Mouse (Mus musculus) CH12.LX (cell line): ENCODE data around the gene Mettl27. TPM values are rescaled to one million over a fixed set of nuclear protein-coding genes. Genes with fewer than 3 reads are reported as not detected.

ENCODE experiments used
- DNase-seq: peaks from one replicate; pipeline ENCODE4 v3.0.0-alpha.2; 2013; ENCODE audit errors: extremely low read depth
- H3K27ac ChIP-seq: 2 replicates; pipeline ENCODE4 v1.5.1; 2012; ENCODE audit warnings: low read depth, mild to moderate bottlenecking, control low read depth, moderate library complexity; ENCODE audit not compliant: insufficient read depth
- H3K27me3 ChIP-seq: replicated peaks from 2 replicates; pipeline ENCODE3; 2012; ENCODE audit warnings: inconsistent platforms
- H3K36me3 ChIP-seq, 2 experiments: replicated peaks in 1 of 2; 2 replicates each; pipeline versions ENCODE3 to v1.6.1; 2012; ENCODE audit warnings: inconsistent platforms in 1 of 2, low read length in 1 of 2, mild to moderate bottlenecking in 1 of 2, mixed read lengths in 1 of 2, moderate library complexity in 1 of 2; ENCODE audit not compliant: control insufficient read depth in 1 of 2, insufficient read depth in 1 of 2
- H3K4me1 ChIP-seq, 2 experiments: 2 replicates each; pipeline ENCODE4 v1.6.1; 2012; ENCODE audit warnings: inconsistent platforms in 1 of 2, moderate library complexity in 1 of 2; ENCODE audit not compliant: insufficient read depth in 2 of 2, control insufficient read depth in 1 of 2
- H3K4me2 ChIP-seq: 2 replicates; pipeline ENCODE4 v1.6.1; 2012; ENCODE audit warnings: low read depth, mild to moderate bottlenecking, control low read depth; ENCODE audit not compliant: poor library complexity, insufficient read depth, severe bottlenecking
- H3K4me3 ChIP-seq, 3 experiments: fragments of 150-350 bp in 1 of 3; sonication (generic) in 1 of 3; replicated peaks in 1 of 3; 2 replicates each; pipeline versions ENCODE3 to v1.5.1; 2011 to 2012; ENCODE audit warnings: low read depth in 2 of 3, low read length in 2 of 3, mild to moderate bottlenecking in 2 of 3, moderate library complexity in 2 of 3, control low read depth in 1 of 3, improper control_type of control experiment in 1 of 3, inconsistent platforms in 1 of 3, mixed read lengths in 1 of 3; ENCODE audit not compliant: poor library complexity in 1 of 3
- H3K79me2 ChIP-seq: replicated peaks from 2 replicates; pipeline ENCODE4 v1.6.1; 2012; ENCODE audit warnings: mild to moderate bottlenecking, moderate library complexity; ENCODE audit not compliant: control insufficient read depth, poor library complexity, insufficient read depth, severe bottlenecking; ENCODE audit errors: extremely low read depth
- H3K9ac ChIP-seq: 2 replicates; pipeline ENCODE4 v1.6.1; 2012; ENCODE audit warnings: low read depth, mild to moderate bottlenecking, control low read depth, moderate library complexity; ENCODE audit not compliant: insufficient read depth
- H3K9me3 ChIP-seq: replicated peaks from 2 replicates; pipeline ENCODE3; 2012; ENCODE audit warnings: low read length, inconsistent platforms, mixed read lengths
- BHLHE40 ChIP-seq: IDR thresholded peaks from 2 replicates; pipeline ENCODE4 v1.6.1; 2011; ENCODE audit warnings: mild to moderate bottlenecking, low read depth, low read length, improper control_type of control experiment
- CHD2 ChIP-seq: IDR thresholded peaks from 2 replicates; pipeline ENCODE4 v1.6.1; 2011; ENCODE audit warnings: low read length, improper control_type of control experiment
- E2F4 ChIP-seq: IDR thresholded peaks from 2 replicates; pipeline ENCODE4 v1.6.1; 2011; ENCODE audit warnings: low read depth, low read length, improper control_type of control experiment; ENCODE audit not compliant: insufficient replicate concordance
- EP300 ChIP-seq: IDR thresholded peaks from 2 replicates; pipeline ENCODE4 v1.6.1; 2011; ENCODE audit warnings: low read length, improper control_type of control experiment
- ETS1 ChIP-seq: conservative IDR thresholded peaks from 2 replicates; pipeline ENCODE4 v1.6.1; 2012; ENCODE audit warnings: low read depth, mild to moderate bottlenecking, inconsistent platforms, low read length, improper control_type of control experiment, moderate library complexity
- GABPA ChIP-seq: IDR thresholded peaks from 2 replicates; pipeline ENCODE4 v1.6.1; 2012; ENCODE audit warnings: low read depth, low read length, improper control_type of control experiment, inconsistent platforms; ENCODE audit not compliant: insufficient replicate concordance
- HCFC1 ChIP-seq: IDR thresholded peaks from 2 replicates; pipeline ENCODE4 v1.6.1; 2012; ENCODE audit warnings: low read depth, mild to moderate bottlenecking, inconsistent platforms, low read length, improper control_type of control experiment
- IRF4 ChIP-seq: IDR thresholded peaks from 2 replicates; pipeline ENCODE4 v1.6.1; 2014; ENCODE audit warnings: low read depth, mild to moderate bottlenecking, inconsistent platforms, low read length, improper control_type of control experiment
- JUN ChIP-seq: IDR thresholded peaks from 2 replicates; pipeline ENCODE4 v1.6.1; 2011; ENCODE audit warnings: low read depth, mild to moderate bottlenecking, low read length, improper control_type of control experiment, moderate library complexity; ENCODE audit not compliant: insufficient read depth
- JUND ChIP-seq: conservative IDR thresholded peaks from 2 replicates; pipeline ENCODE4 v1.6.1; 2011; ENCODE audit warnings: low read depth, low read length, improper control_type of control experiment
- MAFK ChIP-seq: IDR thresholded peaks from 2 replicates; pipeline ENCODE4 v1.6.1; 2011; ENCODE audit warnings: low read length, improper control_type of control experiment; ENCODE audit not compliant: insufficient replicate concordance
- MAX ChIP-seq: IDR thresholded peaks from 2 replicates; pipeline ENCODE4 v1.6.1; 2011; ENCODE audit warnings: low read length, improper control_type of control experiment
- MAZ ChIP-seq: IDR thresholded peaks from 2 replicates; pipeline ENCODE4 v1.6.1; 2012; ENCODE audit warnings: low read depth, mild to moderate bottlenecking, inconsistent platforms, low read length, improper control_type of control experiment, moderate library complexity
- MXI1 ChIP-seq: IDR thresholded peaks from 2 replicates; pipeline ENCODE4 v1.6.1; 2011; ENCODE audit warnings: mild to moderate bottlenecking, low read depth, low read length, improper control_type of control experiment
- PAX5 ChIP-seq: IDR thresholded peaks from 2 replicates; pipeline ENCODE4 v1.6.1; 2012; ENCODE audit warnings: low read length, inconsistent platforms, mixed read lengths
- POLR2A ChIP-seq: IDR thresholded peaks from 2 replicates; pipeline ENCODE4 v1.6.1; 2011; ENCODE audit warnings: low read depth, mild to moderate bottlenecking, improper control_type of control experiment, low read length
- SMC3 ChIP-seq: IDR thresholded peaks from 2 replicates; pipeline ENCODE4 v1.6.1; 2011; ENCODE audit warnings: low read depth, low read length, improper control_type of control experiment
- TBP ChIP-seq: conservative IDR thresholded peaks from 2 replicates; pipeline ENCODE4 v1.6.1; 2011; ENCODE audit warnings: low read depth, low read length, improper control_type of control experiment
- UBTF ChIP-seq: IDR thresholded peaks from 2 replicates; pipeline ENCODE4 v1.6.1; 2012; ENCODE audit warnings: low read depth, mild to moderate bottlenecking, inconsistent platforms, low read length, improper control_type of control experiment, moderate library complexity
- USF1 ChIP-seq: IDR thresholded peaks from 2 replicates; pipeline ENCODE4 v1.6.1; 2014; ENCODE audit warnings: low read depth, mild to moderate bottlenecking, inconsistent platforms, low read length, improper control_type of control experiment
- USF2 ChIP-seq: conservative IDR thresholded peaks from 2 replicates; pipeline ENCODE4 v1.6.1; 2011; ENCODE audit warnings: low read depth, low read length, improper control_type of control experiment
- ZC3H11A ChIP-seq: IDR thresholded peaks from 2 replicates; pipeline ENCODE4 v1.6.1; 2012; ENCODE audit warnings: low read depth, mild to moderate bottlenecking, inconsistent platforms, low read length, improper control_type of control experiment
- ZMIZ1 ChIP-seq: IDR thresholded peaks from 2 replicates; pipeline ENCODE4 v1.6.1; 2012; ENCODE audit warnings: low read depth, mild to moderate bottlenecking, inconsistent platforms, low read length, improper control_type of control experiment
- dilution Hi-C: fragments of 300-500 bp; cut with MboI; formaldehyde crosslinking; loops from 2 replicates; pipeline ENCODE4 v1.14.3; 2020; ENCODE audit warnings: low sequenced_read_pairs; ENCODE audit not compliant: extremely low pct_unique_long_range_greater_than_20kb, extremely low pct_ligation_motif_present
- in situ Hi-C: fragments of 300-500 bp; cut with MboI; formaldehyde crosslinking; loops from 3 replicates; pipeline ENCODE4 v1.14.3; 2019; ENCODE audit warnings: low sequenced_read_pairs, low pct_ligation_motif_present, low pct_unique_long_range_greater_than_20kb, mixed read lengths
- polyA plus RNA-seq: library from polyadenylated mRNA; unstranded; fragments of >175 nt; gene quantifications from 2 replicates; pipeline ENCODE4 v1.2.1, GENCODE M21; 2012; ENCODE audit warnings: low read depth; ENCODE audit not compliant: insufficient read length
- total RNA-seq, 2 experiments: library from RNA; depleted of rRNA; stranded (reverse); fragments of 300-350 nt in 1 of 2; fragments of >200 nt in 1 of 2; gene quantifications; 2 replicates each; pipeline ENCODE4 v1.2.3; 2012 to 2014

Gene Mettl27
- total and polyA plus RNA-seq, 3 experiments = 0.73 to 1.9 (median 0.93) TPM

- Histone ChIP-seq H3K4me1 (no peaks in the 10 kb centered on the region), H3K27me3 (peaks cover 70% of the 10 kb centered on the region), H3K79me2 (no peaks in the 10 kb centered on the region), H3K27ac (no peak overlapping the region), H3K9me3 (peaks cover 12% of the 10 kb centered on the region), H3K36me3 (no peaks in the 10 kb centered on the region), H3K9ac (no peak overlapping the region)
- in situ Hi-C loops = loop anchor here (25.0 kb wide), 2 partner anchors 176 to 199 kb away; partner anchors contain the start of gene Eln
- TF ChIP-seq CHD2 = no peak
- no peak for TF ChIP-seq JUN
- no peak for TF ChIP-seq E2F4
- no peak for TF ChIP-seq POLR2A
- TF ChIP-seq BHLHE40 = no peak
- TF ChIP-seq MXI1 = no peak
- TF ChIP-seq MAZ = no peak
- no peak for TF ChIP-seq MAFK
- no peak for TF ChIP-seq ETS1
- no peak for TF ChIP-seq JUND
- no peak for TF ChIP-seq GABPA
- no peak for TF ChIP-seq HCFC1
- no peak for TF ChIP-seq ZMIZ1
- no peak for TF ChIP-seq SMC3
- no peak for TF ChIP-seq USF2
- TF ChIP-seq USF1 = no peak
- no peak for TF ChIP-seq MAX
- TF ChIP-seq PAX5 = no peak
- TF ChIP-seq TBP = no peak
- TF ChIP-seq, all 38 proteins: peak for 0
- no peak for DNase-seq
- H3K4me3 ChIP-seq = no peak overlapping the region
- no peak overlapping the region for H3K4me2 ChIP-seq
- dilution Hi-C loops = no loop called here
Measured at GRCm38 (mm10) chr5:134913753-134914152, 18.4 kb upstream of the Mettl27 start.

GRCm38 (mm10) chr5:134914510-134914909 is 17.7 kb upstream of the Mettl27 start:
- dilution Hi-C loops = no loop called here
- Histone ChIP-seq H3K9me3 (peaks cover 12% of the 10 kb centered on the region), H3K4me2 (no peak overlapping the region), H3K27ac (no peak overlapping the region), H3K27me3 (peaks cover 68% of the 10 kb centered on the region), H3K79me2 (no peaks in the 10 kb centered on the region), H3K4me1 (no peaks in the 10 kb centered on the region), H3K36me3 (no peaks in the 10 kb centered on the region), H3K9ac (no peak overlapping the region), H3K4me3 (no peak overlapping the region)
- no peak for DNase-seq
- TF ChIP-seq MAX (no peak), JUN (no peak), ZMIZ1 (no peak), UBTF (no peak), PAX5 (no peak), EP300 (no peak), MXI1 (no peak), JUND (no peak), TBP (no peak), IRF4 (no peak), POLR2A (no peak), USF1 (no peak), HCFC1 (no peak), ZC3H11A (no peak)
- in situ Hi-C loops = loop anchor here (25.0 kb wide), 2 partner anchors 177 to 198 kb away; partner anchors contain the start of gene Eln
